Mouse (Mus musculus) megakaryocyte-erythroid progenitor cell, adult 5 weeks (primary cell): ENCODE data around the gene Smc5. TPM values are rescaled to one million over a fixed set of nuclear protein-coding genes. Genes with fewer than 3 reads are reported as not detected.

ENCODE experiments used
- polyA plus RNA-seq: library from polyadenylated mRNA; stranded (reverse); fragments of >175 nt; gene quantifications from 2 replicates; pipeline ENCODE4 v1.2.3, GENCODE M21; 2012

Gene Smc5
- polyA plus RNA-seq = 6.9 and 10.4 TPM in 2 replicates

DNA sequence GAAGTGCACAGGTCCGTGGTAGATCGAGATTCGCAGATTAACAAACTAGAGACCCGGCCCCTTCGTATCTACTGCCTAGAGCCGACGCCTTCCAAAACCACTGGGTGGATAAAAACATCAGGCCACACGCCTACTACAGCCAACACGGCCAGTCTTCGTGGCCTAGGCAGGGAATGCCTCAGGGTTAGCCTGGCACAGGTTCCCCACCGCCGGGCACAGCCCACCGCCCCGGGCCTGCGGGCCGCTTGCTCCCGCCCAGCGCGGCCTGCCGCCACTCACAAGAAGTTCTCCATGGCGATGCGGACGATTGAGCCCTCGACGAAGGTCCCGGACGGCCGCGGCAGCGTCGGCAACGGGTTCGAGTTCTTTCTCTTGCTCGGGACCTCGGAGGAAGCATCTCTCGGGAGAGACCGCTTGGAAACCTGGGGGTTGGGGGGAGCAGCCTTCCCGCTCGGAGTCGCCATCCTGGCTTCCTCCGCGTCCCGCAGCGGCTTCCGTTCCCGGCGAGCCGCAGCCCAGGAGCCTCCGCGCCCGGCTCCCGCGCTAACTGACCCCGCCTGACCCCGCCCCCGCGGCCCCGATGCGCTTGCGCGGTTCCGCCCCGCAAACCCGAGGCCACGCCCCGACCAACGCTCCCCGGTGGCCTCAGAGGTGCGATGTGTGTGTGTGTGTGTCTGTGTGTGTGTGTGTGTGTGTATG, at the start of gene Smc5:
Smc5 (minus strand) TSS at position 543 of the 699 bp plus-strand sequence.

Other genes starting within 250 kb of the Smc5 start
- gene Klf9, start 132.7 kb downstream of the Smc5 start, polyA plus RNA-seq = 28.2 and 32.4 TPM in 2 replicates
- gene Mamdc2, start 174.5 kb upstream of the Smc5 start, polyA plus RNA-seq = 0.13 and 0.35 TPM in 2 replicates